Comparison of ENCODE assay signal across 26 mouse cellular contexts in genomic region chr9:21680448-21680847, GRCm38 (mm10).
"Had no signal": no experiment of that assay in that cellular context is flagged by ENCODE, and none has a peak within 500 bp of the region (broad histone marks: within the 10 kb centered on the region; RNA-seq: fewer than 3 reads in every experiment).

No protein-coding gene starts in this region.

- H3K9ac ChIP-seq: embryonic facial prominence, embryonic 12.5 days; embryonic facial prominence, embryonic 13.5 days; embryonic facial prominence, embryonic 15.5 days; forebrain, embryonic 12.5 days; forebrain, embryonic 13.5 days; forebrain, embryonic 15.5 days; forebrain, postnatal 0 days had no signal

- DNase-seq: cerebellum, adult 8-10 months; cerebellum, adult 9-11 months; cerebellum, postnatal 10 days; cerebellum, postnatal 14 days; cerebellum, postnatal 25 days; cerebellum, postnatal 36 days; embryo, embryonic 11 days; forebrain, postnatal 0 days; gastrocnemius, adult 2 months; gastrocnemius, postnatal 10 days; gastrocnemius, postnatal 14 days; gastrocnemius, postnatal 25 days; gastrocnemius, postnatal 36 days; heart, adult 11 months; heart, adult 18-20 months; heart, adult 2 months had no signal

- H3K4me1 ChIP-seq: embryonic facial prominence, embryonic 10.5 days; embryonic facial prominence, embryonic 12.5 days; embryonic facial prominence, embryonic 13.5 days; embryonic facial prominence, embryonic 15.5 days; forebrain, embryonic 10.5 days; forebrain, embryonic 12.5 days; forebrain, embryonic 13.5 days; forebrain, embryonic 15.5 days; heart, embryonic 10.5 days had no signal

- H3K27ac ChIP-seq: embryonic facial prominence, embryonic 10.5 days; embryonic facial prominence, embryonic 12.5 days; embryonic facial prominence, embryonic 13.5 days; embryonic facial prominence, embryonic 15.5 days; forebrain, embryonic 10.5 days; forebrain, embryonic 12.5 days; forebrain, embryonic 13.5 days; forebrain, embryonic 15.5 days; gastrocnemius, adult 2 months; heart, adult 2 months; heart, embryonic 10.5 days had no signal

- H3K4me3 ChIP-seq: embryonic facial prominence, embryonic 10.5 days; embryonic facial prominence, embryonic 12.5 days; embryonic facial prominence, embryonic 13.5 days; embryonic facial prominence, embryonic 15.5 days; erythroblast, embryonic 14.5 days; forebrain, embryonic 10.5 days; forebrain, embryonic 12.5 days; forebrain, embryonic 13.5 days; forebrain, embryonic 15.5 days; gastrocnemius, adult 2 months; heart, adult 2 months; heart, embryonic 10.5 days had no signal

- H3K9me3 ChIP-seq: embryonic facial prominence, embryonic 10.5 days; embryonic facial prominence, embryonic 12.5 days; embryonic facial prominence, embryonic 13.5 days; embryonic facial prominence, embryonic 15.5 days; forebrain, embryonic 10.5 days; forebrain, embryonic 12.5 days; forebrain, embryonic 13.5 days; forebrain, embryonic 15.5 days; heart, embryonic 10.5 days had no signal

- H3K27me3 ChIP-seq: embryonic facial prominence, embryonic 12.5 days; embryonic facial prominence, embryonic 13.5 days; embryonic facial prominence, embryonic 15.5 days; forebrain, embryonic 12.5 days; forebrain, embryonic 13.5 days; forebrain, embryonic 15.5 days had no signal
